Mouse (Mus musculus): Measurements from ENCODE around the gene Hk2. TPM values are rescaled to one million over a fixed set of nuclear protein-coding genes. Genes with fewer than 3 reads are reported as not detected.
A peak's percentile ranks its signal among the peaks of the same experiment; 100 is the strongest.

The Hk2 gene
- polyA plus RNA-seq, 1 experiment from 2014 or later, result 30.2 TPM

DNA sequence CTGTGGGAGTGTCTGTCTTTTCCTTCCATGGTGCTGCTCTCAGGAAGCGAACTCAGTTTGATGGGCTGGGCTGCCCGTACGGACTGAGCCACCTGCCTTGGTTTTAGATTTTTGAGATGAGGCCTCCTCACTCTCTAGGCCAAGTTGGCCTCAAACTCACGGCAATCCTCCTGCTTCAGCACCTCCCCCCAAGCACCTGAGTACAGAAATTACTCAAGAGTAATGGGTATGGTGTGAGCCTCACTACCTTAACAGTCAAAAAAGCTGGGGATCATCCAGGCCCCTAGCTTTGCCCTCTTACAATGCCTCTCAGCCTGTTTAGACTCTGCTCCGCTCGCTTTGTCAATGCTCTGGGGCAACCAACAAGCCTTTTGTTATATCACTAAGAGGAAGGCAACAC is 19.5 kb downstream of the Hk2 start:
- no peak for ATAC-seq (replicated peaks; ENCODE audit: insufficient number of reproducible peaks, insufficient read depth, low FRiP score, low read depth)
- Histone ChIP-seq H3K27ac (peak overlapping the region; percentile 81), H3K4me1 (replicated peaks) (peaks cover 64% of the 10 kb centered on the region), H3K9ac (no peak overlapping the region), H3K4me2 (no peak overlapping the region), H3K9me3 (replicated peaks) (no peaks in the 10 kb centered on the region), H3K27me3 (no peaks in the 10 kb centered on the region), H3K36me3 (no peaks in the 10 kb centered on the region), H3K4me3 (no peak overlapping the region)
- WGBS, result 85% methylated on average over 6 of the region's 6 CpGs

DNA sequence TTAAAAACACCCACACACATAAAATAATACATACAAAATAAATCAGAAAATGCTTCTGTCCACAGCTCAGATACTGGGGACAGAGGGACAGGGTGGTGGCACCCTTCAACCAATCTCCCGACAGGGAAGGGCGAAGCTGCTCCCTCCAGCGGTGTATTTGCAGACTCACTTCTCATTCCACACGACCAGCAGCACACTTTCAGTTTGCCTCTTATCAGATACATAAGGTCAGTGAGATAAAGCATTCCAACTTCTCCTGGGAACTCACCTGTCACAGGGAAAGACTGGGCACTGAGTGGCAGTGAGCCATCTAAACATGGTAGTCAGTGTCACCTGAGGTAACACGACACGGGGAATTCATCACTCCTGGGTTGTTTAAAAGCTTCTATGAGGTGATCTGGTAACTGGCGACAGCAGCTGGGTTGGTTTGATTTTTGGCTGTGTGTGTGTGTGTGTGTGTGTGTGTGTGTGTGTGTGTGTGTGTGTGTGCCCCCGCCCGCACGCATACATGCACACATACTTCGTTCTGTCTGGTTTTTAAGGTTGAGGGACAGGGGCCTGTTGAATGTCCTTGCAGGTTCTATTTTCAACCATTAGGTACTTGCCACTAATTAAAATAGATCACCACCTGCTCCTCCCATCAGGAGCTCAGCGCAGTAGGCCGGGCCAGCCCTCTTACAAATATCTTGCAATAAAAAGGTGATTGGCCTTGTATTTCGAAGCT is 20.5 kb downstream of the Hk2 start:
- Histone ChIP-seq H3K27ac (peak overlapping the region; percentile 81), H3K4me3 (no peak overlapping the region), H3K27me3 (no peaks in the 10 kb centered on the region), H3K36me3 (peaks cover 3% of the 10 kb centered on the region; the same call in 1 of the 2 replicates), H3K4me1 (replicated peaks) (peaks cover 64% of the 10 kb centered on the region), H3K9me3 (replicated peaks) (no peaks in the 10 kb centered on the region), H3K9ac (no peak overlapping the region), H3K4me2 (peak overlapping the region; percentile 16)
- WGBS, result 51% methylated on average over 14 of the region's 14 CpGs
- no peak; the same call in 1 of the 2 replicates for ATAC-seq (replicated peaks; ENCODE audit: insufficient number of reproducible peaks, insufficient read depth, low FRiP score, low read depth)

DNA sequence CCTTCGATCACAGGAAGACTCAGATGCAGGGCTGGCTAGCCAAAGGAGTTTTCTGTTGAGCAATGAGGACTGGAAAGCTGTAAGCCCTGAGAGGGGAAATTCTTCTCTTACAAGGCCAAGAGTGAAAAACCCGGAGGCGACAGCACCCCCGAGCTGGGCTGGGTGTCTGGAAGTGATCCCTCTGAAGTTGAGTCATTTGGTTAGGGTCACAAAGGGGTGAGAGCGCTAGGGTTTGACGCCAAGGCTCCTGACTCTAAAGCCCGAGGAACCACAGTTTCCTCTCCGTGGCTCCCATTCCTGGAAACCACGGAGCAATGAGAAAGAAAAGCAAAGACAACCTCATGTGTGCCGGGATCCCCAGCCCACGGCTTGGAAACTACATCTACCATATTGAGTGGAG is 21.2 kb downstream of the Hk2 start:
- no peak for ATAC-seq (replicated peaks; ENCODE audit: insufficient number of reproducible peaks, insufficient read depth, low FRiP score, low read depth)
- peak overlapping the region; percentile 81 for H3K27ac ChIP-seq
- H3K36me3 ChIP-seq, result peaks cover 5% of the 10 kb centered on the region; the same call in 1 of the 2 replicates
- WGBS, result 51% methylated on average over 11 of the region's 11 CpGs
- peak overlapping the region; percentile 16; the same call in 1 of the 2 replicates for H3K4me2 ChIP-seq
- H3K9ac ChIP-seq, result no peak overlapping the region
- H3K4me3 ChIP-seq, result no peak overlapping the region
- no peaks in the 10 kb centered on the region for H3K9me3 ChIP-seq (replicated peaks)
- peaks cover 64% of the 10 kb centered on the region for H3K4me1 ChIP-seq (replicated peaks)
- H3K27me3 ChIP-seq, result no peaks in the 10 kb centered on the region

DNA sequence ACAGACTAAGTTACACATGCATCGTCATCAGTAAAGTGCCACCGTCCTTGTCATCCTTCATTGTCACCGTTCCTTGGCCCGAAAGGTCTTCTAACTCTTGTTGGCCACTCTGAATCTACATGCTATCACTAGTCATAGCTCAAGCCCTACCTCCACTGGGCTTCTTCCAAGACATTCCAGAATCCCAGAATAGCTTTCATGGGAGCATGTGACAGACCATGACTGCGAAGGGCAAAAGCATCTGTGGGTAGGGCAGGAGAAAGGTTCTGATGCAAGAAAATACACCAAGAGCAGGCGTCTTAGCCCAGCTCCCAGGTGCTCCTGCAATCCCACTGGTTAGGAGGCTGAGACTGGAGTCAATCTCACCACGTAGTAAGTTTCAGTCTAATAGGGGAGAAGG is 22.5 kb downstream of the Hk2 start:
- no peak for ATAC-seq (replicated peaks; ENCODE audit: insufficient number of reproducible peaks, insufficient read depth, low FRiP score, low read depth)
- no peak overlapping the region for H3K9ac ChIP-seq
- no peak overlapping the region for H3K4me3 ChIP-seq
- H3K4me1 ChIP-seq (replicated peaks), result peaks cover 67% of the 10 kb centered on the region
- H3K36me3 ChIP-seq, result peaks cover 5% of the 10 kb centered on the region; the same call in 1 of the 2 replicates
- no peaks in the 10 kb centered on the region for H3K9me3 ChIP-seq (replicated peaks)
- H3K27ac ChIP-seq, result peak overlapping the region; percentile 65
- 0 out of 2 replicates have a peak overlapping the region, but pooled peaks have one; percentile 0 for H3K4me2 ChIP-seq
- 66% methylated on average over 7 of the region's 7 CpGs for WGBS
- H3K27me3 ChIP-seq, result no peaks in the 10 kb centered on the region

DNA sequence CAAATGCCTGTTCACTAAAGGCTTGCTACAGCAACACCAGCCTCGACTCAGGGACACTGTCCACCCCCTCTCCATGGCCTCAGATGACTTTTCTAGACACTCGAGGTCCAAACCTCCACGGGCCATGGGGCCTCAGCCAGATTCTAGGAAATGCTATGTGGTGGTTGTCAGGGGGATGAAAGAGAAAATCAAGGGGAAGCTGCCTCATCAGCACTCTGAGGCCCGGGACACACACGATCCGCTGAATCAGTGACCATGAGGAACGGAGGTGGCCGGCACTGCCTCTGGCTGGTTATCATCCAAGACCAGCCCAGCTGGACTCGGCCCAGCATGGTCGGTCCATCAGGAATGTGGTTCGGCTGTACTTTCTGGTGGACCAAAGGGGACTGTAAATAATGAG is 23.2 kb downstream of the Hk2 start:
- Histone ChIP-seq H3K9ac (no peak overlapping the region), H3K36me3 (peaks cover 5% of the 10 kb centered on the region; the same call in 1 of the 2 replicates), H3K9me3 (replicated peaks) (no peaks in the 10 kb centered on the region), H3K4me3 (no peak overlapping the region), H3K27ac (peak overlapping the region; percentile 65), H3K27me3 (no peaks in the 10 kb centered on the region), H3K4me2 (no peak overlapping the region), H3K4me1 (replicated peaks) (peaks cover 59% of the 10 kb centered on the region)
- WGBS, result 63% methylated on average over 11 of the region's 11 CpGs
- ATAC-seq (replicated peaks; ENCODE audit: insufficient number of reproducible peaks, insufficient read depth, low FRiP score, low read depth), result no peak

DNA sequence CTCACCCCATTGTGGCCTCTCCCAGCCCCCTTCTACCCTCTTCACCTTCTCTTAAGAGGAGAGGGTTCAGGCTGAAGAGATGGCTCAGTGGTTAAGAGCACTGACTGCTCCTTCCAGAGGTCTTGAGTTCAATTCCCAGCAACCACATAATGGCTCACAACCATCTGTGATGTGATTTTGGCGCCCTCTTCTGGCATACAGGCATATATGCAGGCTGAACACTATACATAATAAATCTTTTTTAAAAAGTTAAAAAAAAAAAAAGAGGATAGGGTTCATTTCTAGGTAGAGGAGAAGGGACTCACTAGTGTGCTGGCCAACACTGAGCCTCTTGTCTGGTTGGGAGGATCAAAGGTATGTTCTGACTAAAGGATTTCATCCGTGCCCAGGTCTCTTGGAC is 24.2 kb downstream of the Hk2 start:
- peaks cover 5% of the 10 kb centered on the region; the same call in 1 of the 2 replicates for H3K36me3 ChIP-seq
- H3K9me3 ChIP-seq (replicated peaks), result no peaks in the 10 kb centered on the region
- no peaks in the 10 kb centered on the region for H3K27me3 ChIP-seq
- H3K27ac ChIP-seq, result no peak overlapping the region
- H3K4me3 ChIP-seq, result no peak overlapping the region
- peaks cover 57% of the 10 kb centered on the region for H3K4me1 ChIP-seq (replicated peaks)
- H3K4me2 ChIP-seq, result no peak overlapping the region
- ATAC-seq (replicated peaks; ENCODE audit: insufficient number of reproducible peaks, insufficient read depth, low FRiP score, low read depth), result no peak
- H3K9ac ChIP-seq, result no peak overlapping the region
- 55% methylated on average over 2 of the region's 2 CpGs for WGBS

DNA sequence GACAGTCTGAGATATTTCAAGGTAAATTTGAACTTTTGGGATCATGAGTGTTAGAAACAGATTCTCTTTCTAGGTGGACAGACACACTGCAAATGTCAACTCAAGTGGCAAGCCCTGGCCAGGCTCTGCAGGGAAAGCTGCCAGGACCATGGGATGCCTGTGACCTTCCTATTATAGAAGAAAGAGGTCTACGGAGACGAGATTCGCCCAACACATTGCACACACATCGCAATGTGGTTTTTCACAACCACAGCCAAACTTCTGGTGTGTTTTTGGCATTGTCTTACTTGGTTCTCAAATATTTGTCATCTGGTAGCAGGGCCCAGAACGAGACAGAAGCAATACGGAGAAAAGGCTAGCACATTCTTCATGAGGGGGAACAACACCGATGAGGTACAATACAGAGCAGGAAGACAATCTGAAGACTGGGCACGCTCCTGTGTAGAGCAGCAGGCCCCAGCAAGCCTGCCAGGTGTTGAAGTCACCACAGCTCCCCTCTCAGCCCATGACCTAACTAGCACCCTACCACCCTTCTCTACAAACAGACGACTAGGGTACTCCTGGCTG is 26.1 kb downstream of the Hk2 start:
- Histone ChIP-seq H3K9ac (no peak overlapping the region), H3K27me3 (no peaks in the 10 kb centered on the region), H3K4me2 (no peak overlapping the region), H3K4me3 (no peak overlapping the region), H3K4me1 (replicated peaks) (peaks cover 39% of the 10 kb centered on the region), H3K36me3 (peaks cover 14% of the 10 kb centered on the region; the same call in 1 of the 2 replicates), H3K27ac (peak overlapping the region; percentile 76), H3K9me3 (replicated peaks) (no peaks in the 10 kb centered on the region)
- ATAC-seq (replicated peaks; ENCODE audit: insufficient number of reproducible peaks, insufficient read depth, low FRiP score, low read depth), result 0 out of 2 replicates have a peak, but pooled peaks have one; percentile 24
- WGBS, result 64% methylated on average over 9 of the region's 9 CpGs

DNA sequence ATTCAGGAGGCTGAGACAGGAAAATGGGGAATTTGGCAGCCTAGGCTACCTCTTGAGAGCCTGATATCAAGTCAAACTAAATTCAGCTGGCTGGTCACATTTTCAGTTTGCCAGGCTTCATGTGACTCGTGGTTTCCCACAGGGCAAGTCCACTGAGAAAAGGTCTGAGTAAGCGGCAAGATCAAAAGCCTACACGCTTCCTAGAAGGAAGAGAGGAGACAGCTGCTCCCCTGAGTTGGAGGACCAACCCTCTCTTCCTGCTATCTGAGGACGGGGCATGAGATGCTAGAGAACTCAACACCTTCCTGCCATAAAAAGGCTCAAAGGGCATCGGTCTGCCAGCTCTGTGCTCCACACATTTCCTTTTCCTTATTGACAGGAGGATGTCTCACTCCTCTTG is 27.2 kb downstream of the Hk2 start:
- Histone ChIP-seq H3K4me3 (no peak overlapping the region), H3K9me3 (replicated peaks) (no peaks in the 10 kb centered on the region), H3K4me1 (replicated peaks) (peaks cover 30% of the 10 kb centered on the region), H3K27ac (peak overlapping the region; percentile 53), H3K36me3 (peaks cover 20% of the 10 kb centered on the region; the same call in 1 of the 2 replicates), H3K4me2 (no peak overlapping the region), H3K9ac (no peak overlapping the region), H3K27me3 (no peaks in the 10 kb centered on the region)
- WGBS, result 46% methylated on average over 5 of the region's 5 CpGs
- no peak for ATAC-seq (replicated peaks; ENCODE audit: insufficient number of reproducible peaks, insufficient read depth, low FRiP score, low read depth)

DNA sequence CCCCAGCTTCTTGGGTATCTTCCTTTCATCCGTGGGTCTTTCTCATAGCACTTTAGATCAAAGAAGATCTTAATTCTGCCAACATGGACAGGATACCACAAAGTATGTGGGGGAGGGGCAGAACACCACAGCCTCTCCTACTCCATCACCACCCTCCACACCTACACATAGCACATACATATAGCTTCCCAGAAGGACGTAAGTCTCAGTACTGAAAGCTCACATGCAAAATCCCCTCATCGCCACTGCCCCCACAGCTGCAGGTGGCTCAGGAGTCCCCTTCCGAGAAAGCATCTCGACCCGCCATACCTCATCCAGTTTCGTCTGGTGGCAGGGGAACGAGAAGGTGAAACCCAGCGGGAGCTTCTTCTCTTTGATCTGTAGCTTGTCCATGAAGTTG is 29.7 kb downstream of the Hk2 start:
- no peak for ATAC-seq (replicated peaks; ENCODE audit: insufficient number of reproducible peaks, insufficient read depth, low FRiP score, low read depth)
- no peak overlapping the region for H3K4me3 ChIP-seq
- H3K9me3 ChIP-seq (replicated peaks), result no peaks in the 10 kb centered on the region
- H3K4me2 ChIP-seq, result no peak overlapping the region
- H3K27ac ChIP-seq, result no peak overlapping the region
- peaks cover 22% of the 10 kb centered on the region for H3K4me1 ChIP-seq (replicated peaks)
- H3K36me3 ChIP-seq, result peaks cover 27% of the 10 kb centered on the region; the same call in 1 of the 2 replicates
- 81% methylated on average over 9 of the region's 9 CpGs for WGBS
- H3K9ac ChIP-seq, result no peak overlapping the region
- H3K27me3 ChIP-seq, result no peaks in the 10 kb centered on the region

DNA sequence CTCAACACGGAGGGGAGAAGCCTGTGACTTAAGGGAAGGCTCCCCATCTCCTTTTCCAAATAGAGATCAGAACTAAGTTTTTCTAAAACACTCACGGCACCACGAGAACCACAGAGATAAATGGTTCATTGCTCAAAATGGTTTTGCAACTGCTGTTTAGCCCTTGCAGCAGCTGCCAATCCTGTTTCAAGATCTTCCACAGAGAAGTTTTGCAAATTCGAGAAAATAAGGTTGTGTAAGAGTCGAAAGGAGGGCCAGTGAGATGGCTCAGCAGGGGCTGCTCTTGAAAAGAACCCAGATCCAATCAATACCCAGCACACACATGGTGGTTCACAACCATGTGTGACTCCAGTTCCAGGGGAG is 32.8 kb downstream of the Hk2 start:
- Histone ChIP-seq H3K27me3 (no peaks in the 10 kb centered on the region), H3K4me3 (no peak overlapping the region), H3K36me3 (peaks cover 36% of the 10 kb centered on the region), H3K9ac (no peak overlapping the region), H3K4me2 (no peak overlapping the region), H3K27ac (no peak overlapping the region), H3K4me1 (replicated peaks) (peaks cover 6% of the 10 kb centered on the region), H3K9me3 (replicated peaks) (no peaks in the 10 kb centered on the region)
- WGBS, result 77% methylated on average over 5 of the region's 5 CpGs
- no peak for ATAC-seq (replicated peaks; ENCODE audit: insufficient number of reproducible peaks, insufficient read depth, low FRiP score, low read depth)

DNA sequence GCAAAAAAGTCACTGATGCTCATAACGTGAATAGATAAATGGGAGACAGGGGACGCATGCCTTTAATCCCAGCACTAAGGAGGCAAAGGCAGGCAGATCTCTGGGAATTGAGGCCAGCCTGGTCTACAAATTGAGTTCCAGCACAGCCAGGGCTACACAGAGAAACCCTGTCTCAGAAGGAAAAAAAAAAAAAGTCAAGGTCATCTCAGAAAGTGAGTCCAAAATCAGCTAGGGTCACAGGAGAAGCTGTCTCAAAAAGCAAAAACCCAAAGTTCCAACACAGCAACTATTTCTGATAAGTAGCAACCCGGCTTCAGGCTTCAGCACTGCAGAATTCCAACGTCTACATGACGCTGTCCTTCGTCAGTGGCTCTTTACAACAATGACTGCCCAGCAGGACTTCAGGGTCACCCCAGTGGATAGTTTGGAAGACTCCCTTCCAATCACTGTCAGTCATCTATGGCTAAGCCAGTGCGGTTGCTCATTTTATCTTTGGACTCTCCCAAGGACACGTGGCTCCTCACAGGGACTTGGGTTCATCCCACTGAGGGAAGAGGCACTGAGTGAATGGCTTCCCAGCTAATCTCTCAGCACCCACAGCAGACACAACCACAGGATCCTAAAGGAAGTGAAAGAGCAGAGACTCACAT is 33.3 kb downstream of the Hk2 start:
- H3K4me1 ChIP-seq (replicated peaks), result peaks cover 6% of the 10 kb centered on the region
- peak overlapping the region; percentile 40 for H3K27ac ChIP-seq
- H3K9me3 ChIP-seq (replicated peaks), result no peaks in the 10 kb centered on the region
- no peak overlapping the region for H3K4me2 ChIP-seq
- no peak overlapping the region for H3K4me3 ChIP-seq
- H3K36me3 ChIP-seq, result peaks cover 36% of the 10 kb centered on the region
- WGBS, result 52% methylated on average over 8 of the region's 8 CpGs
- H3K9ac ChIP-seq, result no peak overlapping the region
- ATAC-seq (replicated peaks; ENCODE audit: insufficient number of reproducible peaks, insufficient read depth, low FRiP score, low read depth), result no peak
- no peaks in the 10 kb centered on the region for H3K27me3 ChIP-seq

Measured in heart, embryonic 15.5 days (tissue).